Mouse (Mus musculus): Measurements from ENCODE around the gene Gfm1. TPM values are rescaled to one million over a fixed set of nuclear protein-coding genes. Genes with fewer than 3 reads are reported as not detected.

The Gfm1 gene
- total and polyA plus RNA-seq, 2 experiments from 2014 or later: 22.0 to 24.9 TPM

GRCm38 (mm10) chr3:67508216-67508892 lies 78.5 kb downstream of the Gfm1 start:
- DNase-seq: no peak
- Histone ChIP-seq H3K4me3 (ENCODE audit: low read depth, low read length) (no peak overlapping the region), H3K36me3 (ENCODE audit: insufficient read depth) (no peaks in the 10 kb centered on the region), H3K27ac (ENCODE audit: low read depth, low read length) (no peak overlapping the region), H3K9ac (no peak overlapping the region), H3K27me3 (ENCODE audit: insufficient read depth, low read length) (no peaks in the 10 kb centered on the region), H3K9me3 (ENCODE audit: low read length) (no peaks in the 10 kb centered on the region), H3K4me1 (ENCODE audit: insufficient read depth) (no peaks in the 10 kb centered on the region), H3K4me2 (ENCODE audit: low read depth) (no peak overlapping the region)
- WGBS: 88% methylated on average over 10 of the region's 10 CpGs
- no peak for ATAC-seq
- TF ChIP-seq CTCF (IDR thresholded peaks at IDR 0.05; ENCODE audit: low read depth): no peak

- Histone ChIP-seq H3K4me1 (ENCODE audit: insufficient read depth) (peaks cover 4% of the 10 kb centered on the region; the same call in 1 of the 2 replicates), H3K4me3 (ENCODE audit: low read depth, low read length) (no peak overlapping the region), H3K9ac (no peak overlapping the region), H3K9me3 (ENCODE audit: low read length) (no peaks in the 10 kb centered on the region), H3K36me3 (ENCODE audit: insufficient read depth) (no peaks in the 10 kb centered on the region), H3K4me2 (ENCODE audit: low read depth) (no peak overlapping the region), H3K27me3 (ENCODE audit: insufficient read depth, low read length) (peaks cover 19% of the 10 kb centered on the region), H3K27ac (ENCODE audit: low read depth, low read length) (no peak overlapping the region)
- 1% methylated on average over 5 of the region's 5 CpGs for WGBS
- ATAC-seq (peak; percentile 86), DNase-seq (peak; percentile 91)
- peak; percentile 96 for TF ChIP-seq CTCF (IDR thresholded peaks at IDR 0.05; ENCODE audit: low read depth)
Observed at GRCm38 (mm10) chr3:67512807-67513206, 82.9 kb downstream of the Gfm1 start.

GRCm38 (mm10) chr3:67514801-67515273 lies 84.9 kb downstream of the Gfm1 start:
- ATAC-seq: peak; percentile 66
- 4% methylated on average over 40 of the region's 40 CpGs for WGBS
- Histone ChIP-seq H3K36me3 (ENCODE audit: insufficient read depth) (no peaks in the 10 kb centered on the region), H3K27me3 (ENCODE audit: insufficient read depth, low read length) (peaks cover 23% of the 10 kb centered on the region), H3K27ac (ENCODE audit: low read depth, low read length) (no peak overlapping the region), H3K4me3 (ENCODE audit: low read depth, low read length) (peak overlapping the region; percentile 54), H3K9me3 (ENCODE audit: low read length) (no peaks in the 10 kb centered on the region), H3K4me2 (ENCODE audit: low read depth) (peak overlapping the region; percentile 100), H3K4me1 (ENCODE audit: insufficient read depth) (peaks cover 4% of the 10 kb centered on the region; the same call in 1 of the 2 replicates), H3K9ac (peak overlapping the region; percentile 47)
- DNase-seq: peak; percentile 20
- TF ChIP-seq CTCF (IDR thresholded peaks at IDR 0.05; ENCODE audit: low read depth): no peak

GRCm38 (mm10) chr3:67515274-67515801 lies 85.4 kb downstream of the Gfm1 start, which contains the start of gene Rarres1:
Gene Rarres1, minus strand, starts transcription at chr3:67515523.
- Histone ChIP-seq H3K27me3 (ENCODE audit: insufficient read depth, low read length) (peaks cover 23% of the 10 kb centered on the region), H3K36me3 (ENCODE audit: insufficient read depth) (no peaks in the 10 kb centered on the region), H3K4me1 (ENCODE audit: insufficient read depth) (peaks cover 4% of the 10 kb centered on the region; the same call in 1 of the 2 replicates), H3K9me3 (ENCODE audit: low read length) (no peaks in the 10 kb centered on the region), H3K27ac (ENCODE audit: low read depth, low read length) (no peak within 1 kb of the TSS), H3K4me3 (ENCODE audit: low read depth, low read length) (peak within 1 kb of the TSS; percentile 54), H3K4me2 (ENCODE audit: low read depth) (peak within 1 kb of the TSS; percentile 100), H3K9ac (peak within 1 kb of the TSS; percentile 47)
- peak; percentile 62 for ATAC-seq
- 3% methylated on average over 38 of the region's 38 CpGs for WGBS
- TF ChIP-seq CTCF (IDR thresholded peaks at IDR 0.05; ENCODE audit: low read depth): peak; percentile 35; the same call in 1 of the 2 replicates
- DNase-seq: peak; percentile 11

- Histone ChIP-seq H3K9ac (no peak overlapping the region), H3K27ac (ENCODE audit: low read depth, low read length) (no peak overlapping the region), H3K4me1 (ENCODE audit: insufficient read depth) (no peaks in the 10 kb centered on the region), H3K36me3 (ENCODE audit: insufficient read depth) (no peaks in the 10 kb centered on the region), H3K4me2 (ENCODE audit: low read depth) (no peak overlapping the region), H3K9me3 (ENCODE audit: low read length) (no peaks in the 10 kb centered on the region), H3K27me3 (ENCODE audit: insufficient read depth, low read length) (peaks cover 12% of the 10 kb centered on the region), H3K4me3 (ENCODE audit: low read depth, low read length) (no peak overlapping the region)
- 92% methylated on average over 5 of the region's 5 CpGs for WGBS
- ATAC-seq: no peak
- no peak for DNase-seq
- TF ChIP-seq CTCF (IDR thresholded peaks at IDR 0.05; ENCODE audit: low read depth): no peak
Observed at GRCm38 (mm10) chr3:67520568-67521143, 90.8 kb downstream of the Gfm1 start.

- Histone ChIP-seq H3K4me3 (ENCODE audit: low read depth, low read length) (no peak overlapping the region), H3K9ac (no peak overlapping the region), H3K27me3 (ENCODE audit: insufficient read depth, low read length) (peaks cover 4% of the 10 kb centered on the region; the same call in 1 of the 2 replicates), H3K4me1 (ENCODE audit: insufficient read depth) (no peaks in the 10 kb centered on the region), H3K9me3 (ENCODE audit: low read length) (no peaks in the 10 kb centered on the region), H3K4me2 (ENCODE audit: low read depth) (no peak overlapping the region), H3K36me3 (ENCODE audit: insufficient read depth) (no peaks in the 10 kb centered on the region), H3K27ac (ENCODE audit: low read depth, low read length) (no peak overlapping the region)
- TF ChIP-seq CTCF (IDR thresholded peaks at IDR 0.05; ENCODE audit: low read depth): no peak
- no peak for ATAC-seq
- WGBS: 85% methylated on average over 8 of the region's 8 CpGs
- no peak for DNase-seq
Observed at GRCm38 (mm10) chr3:67522709-67523108, 92.8 kb downstream of the Gfm1 start.

GRCm38 (mm10) chr3:67524768-67525167 lies 94.9 kb downstream of the Gfm1 start:
- Histone ChIP-seq H3K36me3 (ENCODE audit: insufficient read depth) (no peaks in the 10 kb centered on the region), H3K4me3 (ENCODE audit: low read depth, low read length) (no peak overlapping the region), H3K9me3 (ENCODE audit: low read length) (no peaks in the 10 kb centered on the region), H3K4me2 (ENCODE audit: low read depth) (no peak overlapping the region), H3K9ac (no peak overlapping the region), H3K27me3 (ENCODE audit: insufficient read depth, low read length) (no peaks in the 10 kb centered on the region), H3K4me1 (ENCODE audit: insufficient read depth) (no peaks in the 10 kb centered on the region), H3K27ac (ENCODE audit: low read depth, low read length) (no peak overlapping the region)
- no peak for ATAC-seq
- no peak for DNase-seq
- WGBS: 89% methylated on average over 6 of the region's 6 CpGs
- TF ChIP-seq CTCF (IDR thresholded peaks at IDR 0.05; ENCODE audit: low read depth): no peak

Other genes with a start within 250 kb of the Gfm1 start
- 12.2 and 13.7 TPM in 2 replicates for gene Mlf1, start 56.0 kb upstream of the Gfm1 start, total RNA-seq (2014; rRNA removed)
- 19.5 and 21.1 TPM in 2 replicates for gene Mlf1, start 56.0 kb upstream of the Gfm1 start, polyA plus RNA-seq (2015; fragmentation: Nextera tagmentation; extraction: Ambion mirVana)
- not detected in 2 replicates for gene Gm17402, start 54.9 kb upstream of the Gfm1 start, total RNA-seq (2014; rRNA removed)
- not detected in 2 replicates for gene Gm17402, start 54.9 kb upstream of the Gfm1 start, polyA plus RNA-seq (2015; fragmentation: Nextera tagmentation; extraction: Ambion mirVana)
- gene Lxn, start 33.8 kb downstream of the Gfm1 start, total RNA-seq (2014; rRNA removed): 46.0 and 47.5 TPM in 2 replicates
- 109 and 130 TPM in 2 replicates for gene Lxn, start 33.8 kb downstream of the Gfm1 start, polyA plus RNA-seq (2015; fragmentation: Nextera tagmentation; extraction: Ambion mirVana)
- gene Rarres1, start 85.4 kb downstream of the Gfm1 start, total RNA-seq (2014; rRNA removed): 0.69 and 2.6 TPM in 2 replicates
- 2.0 and 2.4 TPM in 2 replicates for gene Rarres1, start 85.4 kb downstream of the Gfm1 start, polyA plus RNA-seq (2015; fragmentation: Nextera tagmentation; extraction: Ambion mirVana)
- gene Mfsd1, start 152.6 kb downstream of the Gfm1 start, total RNA-seq (2014; rRNA removed): 22.6 and 27.1 TPM in 2 replicates
- gene Mfsd1, start 152.6 kb downstream of the Gfm1 start, polyA plus RNA-seq (2015; fragmentation: Nextera tagmentation; extraction: Ambion mirVana): 27.3 and 29.0 TPM in 2 replicates

Measured in forebrain, postnatal 0 days (tissue).